Mouse (Mus musculus) T-cell, adult 2 months (primary cell): Measurements from ENCODE around the gene 4932411N23Rik.
"Not testable (repeated sequence)": the region's sequence is repeated elsewhere in the genome, so short reads cannot be mapped to it uniquely, and the experiment has no call there.

Experiments
- DNase-seq: peaks from one replicate; pipeline ENCODE4 v3.0.0; 2022; ENCODE audit warnings: low spot score

The 4932411N23Rik gene

DNA sequence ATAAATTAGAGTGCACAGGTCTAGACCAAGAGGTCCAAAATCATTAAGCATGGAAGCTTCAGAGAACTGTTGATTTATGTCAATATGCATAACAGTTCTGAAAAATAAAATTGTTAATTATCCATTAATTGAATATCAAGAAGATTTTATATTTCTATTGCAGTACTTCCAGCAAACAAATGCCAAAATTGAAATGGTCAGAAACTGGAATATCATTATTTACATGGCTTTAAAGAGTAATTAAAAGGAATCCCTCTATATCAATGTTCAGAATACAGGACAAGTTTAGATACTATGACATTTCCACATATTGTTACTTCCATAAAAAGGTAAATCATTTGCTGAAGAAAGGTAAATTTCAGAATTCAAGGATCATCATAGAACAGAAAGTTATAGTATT lies at the start of gene 4932411N23Rik:
4932411N23Rik (minus strand) TSS at position 101 of the 400 bp plus-strand sequence.
- no peak for DNase-seq

GRCm38 (mm10) chrX:126779895-126780294 lies 35.8 kb downstream of the 4932411N23Rik start:
- no peak for DNase-seq

GRCm38 (mm10) chrX:126777643-126778042 lies 38.0 kb downstream of the 4932411N23Rik start:
- not testable (repeated sequence) for DNase-seq

DNA sequence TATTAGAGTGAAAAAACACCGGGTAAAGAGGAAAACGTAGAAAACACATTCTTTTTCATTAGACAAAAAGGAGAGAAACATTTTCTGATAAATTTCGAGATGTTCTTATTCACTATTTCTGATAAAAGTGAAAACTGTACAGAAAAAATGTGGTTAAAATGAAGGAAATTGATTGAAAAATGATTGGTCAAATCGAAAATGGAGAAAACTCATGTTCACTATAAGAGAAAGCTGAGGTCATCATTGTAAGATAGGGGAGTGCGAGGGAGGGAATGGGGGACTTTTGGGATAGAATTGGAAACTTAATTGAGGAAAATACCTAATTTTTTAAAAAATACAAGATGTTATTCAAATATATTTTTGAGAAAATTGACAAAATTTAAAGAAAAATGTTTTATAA lies 40.8 kb downstream of the 4932411N23Rik start:
- not testable (repeated sequence) for DNase-seq

DNA sequence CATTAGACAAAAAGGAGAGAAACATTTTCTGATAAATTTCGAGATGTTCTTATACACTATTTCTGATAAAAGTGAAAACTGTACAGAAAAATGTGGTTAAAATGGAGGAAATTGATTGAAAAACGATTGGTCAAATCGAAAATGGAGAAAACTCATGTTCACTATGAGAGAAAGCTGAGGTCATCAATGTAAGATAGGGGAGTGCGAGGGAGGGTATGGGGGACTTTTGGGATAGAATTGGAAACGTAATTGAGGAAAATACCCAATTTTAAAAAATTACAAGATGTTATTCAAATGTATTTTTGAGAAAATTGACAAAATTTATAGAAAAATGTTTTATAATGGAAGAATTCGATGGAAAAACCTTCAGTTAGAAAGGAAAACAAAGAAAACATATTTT lies 42.2 kb downstream of the 4932411N23Rik start:
- not testable (repeated sequence) for DNase-seq
